Mouse (Mus musculus): ENCODE results near the gene Sphk2.

GRCm38 (mm10) chr7:45744387-45744786 is 26.6 kb upstream of the Sphk2 start:
- TF ChIP-seq CTCF (IDR thresholded peaks at IDR 0.05; ENCODE audit: low read depth) (no peak), EP300 (IDR thresholded peaks at IDR 0.05; ENCODE audit: low read depth) (no peak)
